Mouse (Mus musculus): ENCODE results near the gene Ell3.

Gene Ell3

DNA sequence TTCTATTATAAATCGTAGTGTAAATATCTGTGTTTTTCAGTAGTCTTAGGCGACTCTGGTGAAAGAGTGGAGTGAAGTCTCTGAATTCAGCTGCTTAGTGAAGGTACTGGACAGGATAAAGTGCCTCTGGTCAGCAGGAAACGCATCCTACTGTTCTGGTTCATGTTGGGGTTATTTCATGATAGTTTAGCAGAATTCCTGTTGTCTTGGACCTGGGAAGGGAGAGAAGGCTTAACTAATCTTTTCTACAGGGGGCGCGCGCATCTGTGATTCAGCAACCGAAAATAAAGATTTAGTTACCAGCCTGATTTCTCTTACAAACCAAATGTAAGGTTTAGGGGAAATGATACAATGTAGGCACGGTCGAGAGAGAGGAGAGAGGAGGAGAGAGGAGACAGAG is 4.1 kb upstream of the Ell3 start:
- DNase-seq (ENCODE audit: low spot score in 2 of 2) = no peak

DNA sequence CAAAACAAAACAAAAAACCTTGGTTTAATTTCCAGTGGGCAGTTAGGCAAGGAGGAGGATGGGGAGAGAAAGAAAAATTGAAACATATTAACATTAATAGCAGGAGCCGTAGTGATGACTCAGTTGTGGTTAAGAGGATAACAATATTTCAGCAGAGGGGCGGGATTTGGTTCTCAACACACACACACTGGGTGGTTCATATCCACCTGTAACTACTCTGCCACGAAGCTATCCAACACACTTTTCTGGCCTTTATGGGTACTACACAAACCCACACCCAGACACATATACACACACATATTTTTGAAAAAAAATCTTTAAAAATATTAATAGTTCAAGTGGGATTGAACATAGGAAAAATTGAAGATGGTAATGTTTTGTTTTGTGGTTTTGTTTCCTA is 2.9 kb upstream of the Ell3 start:
- no peak for DNase-seq (ENCODE audit: low spot score in 2 of 2)

DNA sequence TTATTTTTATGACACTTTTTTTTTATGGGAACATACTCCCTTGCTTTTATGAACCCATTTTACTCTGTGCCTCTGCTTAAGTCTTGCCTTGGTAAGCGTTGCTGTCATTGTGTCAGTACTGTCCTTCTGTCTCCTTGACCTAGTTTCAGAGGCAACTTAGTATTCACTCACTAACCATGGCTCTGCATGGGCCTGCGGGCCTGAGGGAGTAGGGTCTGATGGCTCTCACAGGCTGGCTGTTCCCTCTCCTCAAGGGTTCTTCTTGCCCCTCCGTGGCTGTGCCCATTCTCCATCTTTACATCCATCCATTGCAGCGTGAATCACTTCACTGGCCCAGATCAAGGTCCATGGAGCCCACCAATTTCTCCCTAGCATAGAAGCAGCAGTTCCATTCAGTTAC is 2.4 kb upstream of the Ell3 start:
- DNase-seq (ENCODE audit: low spot score in 2 of 2) = no peak

- no peak for DNase-seq (ENCODE audit: low spot score in 2 of 2)
These were observed 1.0 kb upstream of the Ell3 start for GRCm38 (mm10) chr2:121445117-121445516.

DNA sequence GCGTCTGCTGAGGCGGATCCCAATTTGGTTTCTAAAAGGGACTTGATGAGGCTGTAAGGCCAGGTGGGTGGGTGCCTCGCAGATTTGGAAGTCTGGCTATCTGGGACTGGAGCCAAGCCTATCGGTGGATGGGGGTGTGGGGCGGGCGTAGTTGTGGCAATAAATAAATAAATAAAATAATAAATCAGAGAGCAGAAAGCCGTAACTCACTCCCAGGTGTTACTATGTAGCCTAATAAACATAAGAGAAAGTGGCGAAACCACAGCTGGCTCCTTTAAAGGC is 1.1 kb downstream of the Ell3 start:
- DNase-seq (ENCODE audit: low spot score in 2 of 2) = no peak

- DNase-seq (ENCODE audit: low spot score in 2 of 2) = no peak
These were observed 1.6 kb downstream of the Ell3 start for GRCm38 (mm10) chr2:121442259-121443067.

DNA sequence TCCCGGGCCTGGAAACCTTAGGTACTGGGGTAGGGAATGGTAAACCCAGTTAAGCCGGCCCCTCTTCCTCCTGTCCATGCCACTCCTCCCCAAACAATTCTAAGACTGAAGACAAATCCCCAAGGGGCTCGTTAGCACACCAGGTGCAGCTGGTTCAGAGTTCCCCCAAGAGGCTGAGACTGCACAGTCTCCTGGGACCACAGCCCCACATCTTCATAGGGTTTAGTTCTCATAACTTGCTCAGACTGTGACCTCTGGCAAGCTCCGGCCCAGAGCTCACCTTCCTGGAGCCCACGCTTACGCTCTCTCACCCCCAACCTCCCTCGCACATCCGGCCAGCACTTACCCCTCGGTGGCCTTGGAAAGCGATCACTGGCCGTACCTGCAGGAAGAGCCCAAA is 2.3 kb downstream of the Ell3 start:
- no peak for DNase-seq (ENCODE audit: low spot score in 2 of 2)

GRCm38 (mm10) chr2:121440834-121441605 is 3.1 kb downstream of the Ell3 start:
- DNase-seq (ENCODE audit: low spot score in 2 of 2) = no peak

- no peak for DNase-seq (ENCODE audit: low spot score in 2 of 2)
These were observed 4.3 kb downstream of the Ell3 start for GRCm38 (mm10) chr2:121439746-121440145.

DNA sequence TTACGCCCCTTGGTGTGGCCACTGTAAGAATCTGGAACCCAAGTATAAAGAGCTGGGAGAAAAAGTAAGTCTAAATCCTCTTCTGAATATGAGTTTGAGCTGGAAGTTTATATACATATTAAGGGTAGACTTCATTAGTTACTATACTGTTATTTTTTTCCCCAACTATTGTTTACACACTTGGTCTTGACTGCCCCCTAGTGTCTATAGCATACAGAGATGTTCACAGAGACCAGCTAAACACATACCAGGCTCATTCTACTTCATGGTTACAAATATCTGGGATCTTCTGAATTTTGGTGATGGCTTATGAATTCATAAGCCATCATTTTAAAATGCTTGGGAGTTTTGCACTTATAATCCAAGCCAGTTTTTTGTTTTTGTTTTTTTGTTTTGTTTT is 9.2 kb downstream of the Ell3 start:
- no peak for DNase-seq (ENCODE audit: low spot score in 2 of 2)

DNA sequence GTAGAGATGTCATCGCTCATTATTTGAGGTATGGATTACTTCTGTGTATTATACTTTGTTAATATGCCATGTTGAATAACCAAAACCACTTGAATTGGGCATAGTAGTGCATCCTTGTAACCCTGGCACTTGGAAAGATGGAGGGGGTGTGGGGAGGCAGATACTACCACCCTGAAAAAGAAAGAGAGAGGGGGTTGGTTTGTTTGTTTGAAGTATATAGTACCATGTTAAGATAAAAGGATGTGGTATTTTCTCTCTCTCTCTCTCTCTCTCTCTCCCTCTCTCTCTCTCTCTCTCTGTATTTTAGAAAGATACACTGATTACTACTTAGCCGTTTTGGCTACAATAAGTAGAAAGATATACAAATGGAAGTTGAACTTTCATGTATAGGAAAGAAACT is 18.2 kb downstream of the Ell3 start:
- DNase-seq (ENCODE audit: low spot score in 2 of 2) = no peak

DNA sequence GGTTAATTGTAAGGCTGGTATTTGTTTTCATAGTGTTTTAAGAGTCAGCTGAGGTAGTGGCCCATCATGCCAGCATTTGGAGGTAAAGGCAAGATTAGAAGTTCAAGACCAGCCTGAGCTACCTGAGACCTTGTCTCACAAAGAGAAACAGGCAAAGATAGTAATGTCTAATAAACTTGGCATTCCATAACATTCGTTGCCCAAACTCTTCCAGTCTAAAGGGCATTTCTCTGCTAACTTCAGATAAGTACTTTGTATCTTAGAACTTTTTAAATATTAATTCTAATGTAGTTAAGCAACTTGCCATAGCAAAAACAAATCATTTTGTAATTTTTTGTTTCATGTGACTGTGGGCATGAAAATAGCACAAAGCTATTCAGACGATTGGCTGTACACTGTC is 20.9 kb downstream of the Ell3 start:
- DNase-seq (ENCODE audit: low spot score in 2 of 2) = no peak

GRCm38 (mm10) chr2:121418476-121418875 is 25.6 kb downstream of the Ell3 start:
- DNase-seq (ENCODE audit: low spot score in 2 of 2) = no peak

DNA sequence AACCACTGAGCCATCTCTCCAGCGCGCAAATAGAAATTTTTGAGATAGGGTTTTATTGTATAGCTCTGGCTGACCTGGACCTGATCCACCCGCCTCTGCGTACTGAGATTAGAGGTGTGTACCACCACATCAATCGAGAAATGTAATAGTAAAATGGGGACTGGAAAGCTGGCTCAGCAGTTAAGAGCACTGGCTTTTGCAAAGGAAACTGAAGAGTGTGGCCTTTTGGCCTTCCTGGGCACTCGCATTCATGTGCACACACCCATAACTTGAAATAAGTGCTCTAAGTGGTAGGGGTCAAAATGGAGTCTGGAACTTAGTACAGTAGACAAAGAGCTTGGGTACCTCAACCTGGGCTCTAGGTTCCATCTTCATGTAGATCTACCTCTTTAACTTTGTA is 27.7 kb downstream of the Ell3 start:
- no peak for DNase-seq (ENCODE audit: low spot score in 2 of 2)

GRCm38 (mm10) chr2:121415591-121415990 is 28.5 kb downstream of the Ell3 start:
- DNase-seq (ENCODE audit: low spot score in 2 of 2) = no peak

DNA sequence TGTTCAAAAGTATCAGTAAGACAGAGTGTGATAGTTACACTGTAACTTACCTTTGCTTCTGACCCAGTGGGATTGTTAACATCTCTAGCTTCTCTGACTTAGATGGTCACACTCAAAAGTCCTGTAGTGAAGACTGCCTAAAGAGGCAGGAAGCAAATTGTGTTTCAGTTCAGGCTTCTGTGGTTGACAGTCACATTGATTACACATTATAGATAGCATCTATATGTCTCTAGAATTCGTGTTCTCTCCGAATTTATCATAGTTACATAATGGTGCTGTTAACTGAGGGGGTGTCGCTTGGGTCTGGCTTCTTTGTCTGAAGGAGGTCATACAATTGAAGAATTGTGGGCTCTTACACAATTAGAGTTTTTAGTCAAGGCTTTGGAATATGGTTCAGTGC is 29.0 kb downstream of the Ell3 start:
- DNase-seq (ENCODE audit: low spot score in 2 of 2) = no peak

- DNase-seq (ENCODE audit: low spot score in 2 of 2) = peak in 1 of 2 experiments; percentile 25
These were observed 29.9 kb downstream of the Ell3 start for GRCm38 (mm10) chr2:121414139-121414685.

- DNase-seq (ENCODE audit: low spot score in 2 of 2) = peak; percentile 90 to 94
These were observed 30.6 kb downstream of the Ell3 start, which contains the start of the genes Pdia3 and Catsper2 for GRCm38 (mm10) chr2:121413387-121414042. Pdia3 (plus strand) TSS chr2:121413775. Catsper2 (minus strand) TSS chr2:121413792.

DNA sequence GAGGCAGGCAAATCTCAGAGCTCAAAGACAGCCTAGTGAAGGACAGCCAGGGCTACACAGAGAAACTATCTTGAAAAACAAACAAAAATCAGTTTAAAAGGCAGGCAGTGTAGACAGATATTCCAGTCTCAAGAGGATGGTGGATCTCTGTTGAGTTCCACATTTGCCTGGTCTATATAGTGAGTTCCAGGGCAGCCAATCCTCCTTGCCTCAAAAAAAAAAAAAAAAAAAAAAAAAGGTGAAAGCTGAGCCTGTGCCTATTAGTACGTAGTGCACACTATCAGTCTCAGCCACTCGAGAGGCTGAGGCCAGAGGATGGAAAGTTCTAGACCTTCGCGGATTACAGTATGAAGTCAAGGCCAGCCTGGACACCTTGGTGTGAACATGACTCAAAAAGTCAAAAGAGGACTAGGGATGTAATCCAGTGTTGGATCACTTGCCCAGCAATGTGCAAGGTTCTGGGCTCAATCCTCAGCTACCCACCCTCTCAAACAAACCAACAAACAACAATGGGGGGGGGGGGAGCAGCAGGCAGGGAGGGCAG is 31.2 kb downstream of the Ell3 start:
- DNase-seq (ENCODE audit: low spot score in 2 of 2) = no peak

DNA sequence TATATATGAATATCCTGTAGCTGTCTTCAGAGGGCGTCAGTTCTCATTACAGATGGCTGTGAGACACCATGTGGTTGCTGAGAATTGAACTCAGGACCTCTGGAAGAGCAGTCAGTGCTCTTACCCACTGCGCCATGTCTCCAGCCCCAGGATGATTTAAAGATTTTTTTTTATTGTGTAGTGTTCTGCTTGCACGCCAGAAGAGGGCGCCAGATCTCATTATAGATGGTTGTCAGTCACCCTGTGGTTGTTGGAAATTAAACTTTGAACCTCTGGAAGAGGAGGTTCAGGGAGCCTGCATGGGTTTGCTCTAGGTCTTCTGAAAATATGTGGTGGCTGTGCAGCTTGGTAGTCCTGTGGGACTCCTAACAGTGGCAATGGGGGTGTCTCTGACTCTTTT is 35.9 kb downstream of the Ell3 start:
- DNase-seq (ENCODE audit: low spot score in 2 of 2) = peak in 1 of 2 experiments; percentile 8

DNA sequence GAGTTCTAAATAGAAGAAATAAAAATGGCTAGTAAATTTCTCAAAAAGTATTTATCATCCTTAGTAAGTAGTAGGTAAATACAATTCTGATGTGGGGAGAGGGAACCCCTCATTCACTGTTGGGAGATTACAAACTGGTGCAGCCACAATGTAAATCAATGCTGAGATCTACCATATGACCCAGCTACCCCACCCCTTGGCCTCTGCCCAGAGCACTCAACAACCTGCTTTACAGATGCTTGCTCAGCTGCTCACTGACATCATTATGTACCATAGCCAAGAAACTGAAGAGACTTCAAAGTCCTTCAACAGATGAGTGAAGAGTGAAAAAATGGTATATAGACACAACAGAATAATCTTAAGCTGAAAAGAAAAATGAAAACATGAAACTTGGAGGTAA is 40.8 kb downstream of the Ell3 start:
- no peak for DNase-seq (ENCODE audit: low spot score in 2 of 2)

GRCm38 (mm10) chr2:121396624-121397023 is 47.5 kb downstream of the Ell3 start:
- DNase-seq (ENCODE audit: low spot score in 2 of 2) = peak; percentile 70 to 87
